Mouse (Mus musculus) heart, adult 2 months (tissue): ENCODE measurements at regions not wholly inside any gene's neighbourhood (a gene's known extent, or its start where the extent isn't known, plus 50 kb on each side); places are given as distances from the start of the nearest gene placed in this dataset.

Experiments
- CTCF ChIP-seq: fragments of 200-600 bp; IDR thresholded peaks from 2 replicates; pipeline ENCODE4 v1.8.1; 2022; ENCODE audit warnings: antibody characterized with exemption, mild to moderate bottlenecking, moderate library complexity
- EP300 ChIP-seq: fragments of 200-500 bp; IDR thresholded peaks from 2 replicates; pipeline ENCODE4 v1.6.1; 2011; ENCODE audit warnings: low read depth, low read length, control low read depth; ENCODE audit not compliant: insufficient read depth
- POLR2A ChIP-seq: fragments of 200-500 bp; IDR thresholded peaks from 2 replicates; pipeline ENCODE4 v1.6.1; 2011; ENCODE audit warnings: mild to moderate bottlenecking, low read depth, low read length, control low read depth; ENCODE audit not compliant: insufficient read depth

DNA sequence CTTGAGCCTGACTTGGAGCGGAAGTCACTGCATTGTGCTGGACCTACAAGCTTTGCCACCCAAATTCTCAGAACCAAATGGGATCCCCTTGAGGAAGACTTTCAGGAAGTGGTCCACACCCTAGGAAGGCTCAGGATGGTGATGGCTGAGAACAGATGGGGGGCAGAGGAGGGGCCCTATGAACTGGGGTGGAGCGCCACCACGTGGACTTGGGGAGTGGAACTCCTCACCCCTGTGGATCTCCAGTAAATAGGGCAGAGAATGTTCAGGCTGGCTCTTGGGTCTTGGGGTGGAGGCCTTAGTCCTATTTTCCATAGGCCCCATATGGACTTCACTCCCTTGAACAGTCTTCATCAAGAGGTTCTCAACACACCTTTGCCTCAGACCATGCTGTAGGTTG lies 260.6 kb downstream of the Dysf start:
- TF ChIP-seq CTCF (peak; percentile 21; the same call in 1 of the 2 replicates), POLR2A (no peak), EP300 (no peak)
